In genomic region chr7:125972174-125972672, GRCm38 (mm10) we compare ENCODE assay signal across 12 mouse cellular contexts.
DNase-seq lines count a peak whose midpoint lies in the region; ATAC-seq and TF ChIP-seq lines count a peak whose summit lies in the region.
"Had no signal": no experiment of that assay in that cellular context is flagged by ENCODE, and none has a peak within 500 bp of the region (broad histone marks: within the 10 kb centered on the region; RNA-seq: fewer than 3 reads in every experiment).

No protein-coding gene starts in this region.

- no peaks in the 10 kb centered on the region for H3K27me3 ChIP-seq in hindbrain, embryonic 16.5 days (replicated peaks; ENCODE audit: control insufficient read depth, insufficient read depth, low read length)
- no peaks in the 10 kb centered on the region for H3K27me3 ChIP-seq in hindbrain, embryonic 13.5 days
- H3K27me3 ChIP-seq in embryonic facial prominence, embryonic 12.5 days = no peaks in the 10 kb centered on the region; the same call in 1 of the 2 replicates
- H3K27me3 ChIP-seq: kidney, embryonic 15.5 days; stomach, embryonic 15.5 days had no signal

- no peaks in the 10 kb centered on the region for H3K9me3 ChIP-seq in hindbrain, embryonic 16.5 days (ENCODE audit: control insufficient read depth, low read length)
- H3K9me3 ChIP-seq in hindbrain, embryonic 13.5 days = no peaks in the 10 kb centered on the region
- H3K9me3 ChIP-seq in embryonic facial prominence, embryonic 12.5 days = no peaks in the 10 kb centered on the region
- H3K9me3 ChIP-seq: kidney, embryonic 15.5 days; stomach, embryonic 15.5 days had no signal

- H3K4me1 ChIP-seq in hindbrain, embryonic 16.5 days (ENCODE audit: control insufficient read depth, insufficient read depth, low read depth, low read length) = peaks cover 12% of the 10 kb centered on the region
- peaks cover 21% of the 10 kb centered on the region for H3K4me1 ChIP-seq in hindbrain, embryonic 13.5 days (replicated peaks)
- H3K4me1 ChIP-seq in embryonic facial prominence, embryonic 12.5 days = peaks cover 12% of the 10 kb centered on the region
- H3K4me1 ChIP-seq: kidney, embryonic 15.5 days; stomach, embryonic 15.5 days had no signal

- no peak for TF ChIP-seq CTCF in left cerebral cortex, adult 2 months (IDR thresholded peaks at IDR 0.05)

- no peak overlapping the region for H3K9ac ChIP-seq in hindbrain, embryonic 16.5 days (ENCODE audit: low read depth, low read length)
- no peak overlapping the region for H3K9ac ChIP-seq in hindbrain, embryonic 13.5 days
- H3K9ac ChIP-seq in embryonic facial prominence, embryonic 12.5 days = no peak overlapping the region
- H3K9ac ChIP-seq: kidney, embryonic 15.5 days; stomach, embryonic 15.5 days had no signal

- H3K27ac ChIP-seq in hindbrain, embryonic 16.5 days (ENCODE audit: low read depth, low read length) = peak overlapping the region; percentile 32; the same call in 1 of the 2 replicates
- no peak overlapping the region for H3K27ac ChIP-seq in hindbrain, embryonic 13.5 days
- H3K27ac ChIP-seq in embryonic facial prominence, embryonic 12.5 days = peak overlapping the region; percentile 69
- no peak overlapping the region for H3K27ac ChIP-seq in left cerebral cortex, adult 2 months
- H3K27ac ChIP-seq: kidney, embryonic 15.5 days; stomach, embryonic 15.5 days had no signal

- H3K4me2 ChIP-seq in hindbrain, embryonic 16.5 days (ENCODE audit: low read length) = no peak overlapping the region
- H3K4me2 ChIP-seq in hindbrain, embryonic 13.5 days = no peak overlapping the region
- no peak overlapping the region for H3K4me2 ChIP-seq in embryonic facial prominence, embryonic 12.5 days (replicated peaks)
- H3K4me2 ChIP-seq: kidney, embryonic 15.5 days; stomach, embryonic 15.5 days had no signal

- H3K36me3 ChIP-seq in hindbrain, embryonic 16.5 days (ENCODE audit: control insufficient read depth, insufficient read depth, low read length) = no peaks in the 10 kb centered on the region
- H3K36me3 ChIP-seq in hindbrain, embryonic 13.5 days = no peaks in the 10 kb centered on the region
- H3K36me3 ChIP-seq in embryonic facial prominence, embryonic 12.5 days = no peaks in the 10 kb centered on the region
- H3K36me3 ChIP-seq: kidney, embryonic 15.5 days; stomach, embryonic 15.5 days had no signal

- DNase-seq in adrenal gland, postnatal 25 days = peak; percentile 32
- peak; percentile 24 to 45 for DNase-seq in heart, postnatal 14 days
- no peak for DNase-seq in left cerebral cortex, adult 2 months (ENCODE audit: extremely low spot score in 1 of 2, low spot score in 2 of 2)
- DNase-seq in thymus, adult 18-20 months = no peak
- DNase-seq: cerebellum, adult 18-20 months; lung, postnatal 36 days; right cerebral cortex, postnatal 14 days had no signal

- peak; percentile 18; the same call in 1 of the 2 replicates for ATAC-seq in hindbrain, embryonic 16.5 days
- ATAC-seq in hindbrain, embryonic 13.5 days (ENCODE audit: low FRiP score) = no peak
- peak; percentile 53 for ATAC-seq in embryonic facial prominence, embryonic 12.5 days (ENCODE audit: insufficient number of reproducible peaks, insufficient read depth, low FRiP score, low TSS enrichment)

- H3K4me3 ChIP-seq in hindbrain, embryonic 16.5 days (ENCODE audit: low read length) = no peak overlapping the region
- no peak overlapping the region for H3K4me3 ChIP-seq in hindbrain, embryonic 13.5 days
- H3K4me3 ChIP-seq in embryonic facial prominence, embryonic 12.5 days = no peak overlapping the region
- no peak overlapping the region for H3K4me3 ChIP-seq in left cerebral cortex, adult 2 months
- H3K4me3 ChIP-seq: kidney, embryonic 15.5 days; stomach, embryonic 15.5 days had no signal

- WGBS in hindbrain, embryonic 16.5 days = 46% methylated on average over 7 of the region's 7 CpGs
- WGBS in hindbrain, embryonic 13.5 days = 56% methylated on average over 7 of the region's 7 CpGs
- 31% methylated on average over 7 of the region's 7 CpGs for WGBS in embryonic facial prominence, embryonic 12.5 days

- intact Hi-C loops in heart, postnatal 14 days (cut with DNase I) = no loop called here
- intact Hi-C loops in left cerebral cortex, adult 2 months (cut with DNase I) = no loop called here

Comparison
In these comparisons a context has a peak if more than half of its experiments do, and no peak if none do; other contexts are left out.
1. H3K27ac ChIP-seq: peak in hindbrain, embryonic 16.5 days (single experiment) and embryonic facial prominence, embryonic 12.5 days (single experiment); none in hindbrain, embryonic 13.5 days (single experiment) and left cerebral cortex, adult 2 months (single experiment).
2. DNase-seq: peak in adrenal gland, postnatal 25 days (single experiment) and heart, postnatal 14 days (2 of 2); none in left cerebral cortex, adult 2 months (0 of 2) and thymus, adult 18-20 months (0 of 2).